Mouse (Mus musculus): Measurements from ENCODE around the gene Ankrd2. TPM values are rescaled to one million over a fixed set of nuclear protein-coding genes. Genes with fewer than 3 reads are reported as not detected.

The Ankrd2 gene
- polyA plus RNA-seq, 1 experiment from 2014 or later = 0.11 TPM

DNA sequence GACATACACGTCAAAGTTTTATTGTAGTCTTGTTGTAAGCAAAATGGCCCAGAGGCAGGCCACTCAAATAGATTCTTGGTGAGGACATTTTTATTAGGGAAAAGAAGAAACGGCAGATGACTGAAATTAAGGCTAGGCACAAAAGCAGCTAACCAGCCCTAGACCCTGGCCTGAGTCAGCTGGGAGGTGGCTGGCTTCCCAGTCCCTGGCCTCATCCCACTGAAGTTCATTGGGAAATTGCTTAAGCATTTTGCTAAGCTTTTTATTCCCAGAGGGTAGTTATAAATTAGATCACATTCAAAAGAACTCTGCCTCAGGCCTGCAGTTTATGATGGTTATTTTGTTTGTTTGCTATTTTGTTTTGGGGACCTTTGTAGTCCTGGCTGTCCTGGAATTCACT, 20.1 kb downstream of the Ankrd2 start:
- Histone ChIP-seq H3K4me2 (ENCODE audit: low read length) (no peak overlapping the region), H3K9ac (ENCODE audit: low read depth, low read length) (no peak overlapping the region), H3K27ac (no peak overlapping the region), H3K4me1 (replicated peaks; ENCODE audit: insufficient read depth, low read length) (0 out of 2 replicates have a peak, but pooled peaks cover 9% of the 10 kb centered on the region), H3K4me3 (replicated peaks; ENCODE audit: low read depth, low read length) (no peak overlapping the region), H3K9me3 (replicated peaks; ENCODE audit: low read length) (no peaks in the 10 kb centered on the region), H3K36me3 (ENCODE audit: insufficient read depth, low read length) (no peaks in the 10 kb centered on the region), H3K27me3 (ENCODE audit: insufficient read depth, low read length) (no peaks in the 10 kb centered on the region)
- DNase-seq (ENCODE audit: low spot score) (peak; percentile 54), ATAC-seq (replicated peaks; ENCODE audit: low FRiP score, low read depth) (no peak)
- no peak for TF ChIP-seq CTCF (IDR thresholded peaks at IDR 0.05; ENCODE audit: low read depth)
- WGBS = 64% methylated on average over 2 of the region's 2 CpGs

DNA sequence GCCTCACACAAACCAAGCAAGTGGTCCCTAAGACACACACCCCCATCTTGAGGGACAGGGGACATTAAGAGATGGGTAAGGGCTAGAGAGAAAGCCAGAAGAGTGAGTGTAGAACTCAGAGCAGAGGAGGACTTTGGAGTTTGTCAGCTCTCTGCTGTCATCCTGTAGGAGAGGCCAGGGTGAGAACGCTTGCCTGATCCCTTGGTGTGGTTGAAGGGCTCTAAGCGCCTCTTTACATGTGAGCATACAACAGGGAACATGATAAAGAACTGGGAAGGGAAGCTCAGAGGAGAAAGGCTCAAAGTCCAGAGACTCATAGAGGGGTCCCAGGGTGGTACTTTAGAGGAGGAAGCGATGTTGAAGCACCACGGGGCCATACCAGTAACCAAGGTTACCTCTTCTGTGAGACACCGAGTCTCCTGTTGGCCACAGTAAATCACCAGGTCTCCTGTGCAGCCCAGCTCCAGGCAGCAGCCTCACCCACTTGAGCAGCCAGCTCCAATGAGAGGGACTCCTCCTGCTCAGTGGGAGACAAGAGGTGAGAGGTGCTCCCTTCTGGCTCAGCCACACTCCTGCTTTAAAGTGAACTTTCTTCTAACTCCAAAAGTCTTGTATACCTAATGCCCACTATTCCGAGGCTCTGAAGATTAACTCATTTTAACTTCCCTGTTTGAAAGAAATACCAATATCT, 21.1 kb downstream of the Ankrd2 start:
- Histone ChIP-seq H3K36me3 (ENCODE audit: insufficient read depth, low read length) (no peaks in the 10 kb centered on the region), H3K9ac (ENCODE audit: low read depth, low read length) (no peak overlapping the region), H3K27me3 (ENCODE audit: insufficient read depth, low read length) (no peaks in the 10 kb centered on the region), H3K9me3 (replicated peaks; ENCODE audit: low read length) (no peaks in the 10 kb centered on the region), H3K4me1 (replicated peaks; ENCODE audit: insufficient read depth, low read length) (0 out of 2 replicates have a peak, but pooled peaks cover 9% of the 10 kb centered on the region), H3K4me2 (ENCODE audit: low read length) (no peak overlapping the region), H3K4me3 (replicated peaks; ENCODE audit: low read depth, low read length) (no peak overlapping the region), H3K27ac (no peak overlapping the region)
- no peak for TF ChIP-seq CTCF (IDR thresholded peaks at IDR 0.05; ENCODE audit: low read depth)
- no peak for ATAC-seq (replicated peaks; ENCODE audit: low FRiP score, low read depth)
- 60% methylated on average over 6 of the region's 6 CpGs for WGBS
- DNase-seq (ENCODE audit: low spot score) = no peak

DNA sequence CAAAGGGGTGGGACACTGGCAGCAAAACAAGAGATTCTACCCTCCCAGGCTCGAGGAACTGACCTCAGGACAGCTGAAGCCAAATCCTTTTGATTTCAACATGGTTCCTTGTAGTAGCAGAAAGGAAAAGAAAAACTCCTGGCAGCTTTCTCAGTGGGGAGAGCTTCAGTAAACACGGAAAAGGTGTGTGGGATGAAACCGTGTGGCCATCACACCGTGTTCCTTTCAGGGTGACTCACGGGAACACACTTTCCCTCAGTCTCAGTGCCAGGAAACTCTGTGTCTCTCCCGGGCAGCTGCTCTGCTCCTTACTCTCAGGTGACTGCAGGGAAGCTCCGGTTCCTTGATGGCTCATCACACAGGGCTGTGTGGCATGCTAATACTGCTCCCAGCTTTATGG, 22.6 kb downstream of the Ankrd2 start:
- H3K4me3 ChIP-seq (replicated peaks; ENCODE audit: low read depth, low read length) = no peak overlapping the region
- H3K4me2 ChIP-seq (ENCODE audit: low read length) = no peak overlapping the region
- H3K27ac ChIP-seq = no peak overlapping the region
- no peak for ATAC-seq (replicated peaks; ENCODE audit: low FRiP score, low read depth)
- H3K4me1 ChIP-seq (replicated peaks; ENCODE audit: insufficient read depth, low read length) = 0 out of 2 replicates have a peak, but pooled peaks cover 5% of the 10 kb centered on the region
- no peaks in the 10 kb centered on the region for H3K27me3 ChIP-seq (ENCODE audit: insufficient read depth, low read length)
- no peak for DNase-seq (ENCODE audit: low spot score)
- no peaks in the 10 kb centered on the region for H3K36me3 ChIP-seq (ENCODE audit: insufficient read depth, low read length)
- no peaks in the 10 kb centered on the region for H3K9me3 ChIP-seq (replicated peaks; ENCODE audit: low read length)
- TF ChIP-seq CTCF (IDR thresholded peaks at IDR 0.05; ENCODE audit: low read depth) = no peak
- H3K9ac ChIP-seq (ENCODE audit: low read depth, low read length) = no peak overlapping the region
- WGBS = 43% methylated on average over 7 of the region's 7 CpGs

DNA sequence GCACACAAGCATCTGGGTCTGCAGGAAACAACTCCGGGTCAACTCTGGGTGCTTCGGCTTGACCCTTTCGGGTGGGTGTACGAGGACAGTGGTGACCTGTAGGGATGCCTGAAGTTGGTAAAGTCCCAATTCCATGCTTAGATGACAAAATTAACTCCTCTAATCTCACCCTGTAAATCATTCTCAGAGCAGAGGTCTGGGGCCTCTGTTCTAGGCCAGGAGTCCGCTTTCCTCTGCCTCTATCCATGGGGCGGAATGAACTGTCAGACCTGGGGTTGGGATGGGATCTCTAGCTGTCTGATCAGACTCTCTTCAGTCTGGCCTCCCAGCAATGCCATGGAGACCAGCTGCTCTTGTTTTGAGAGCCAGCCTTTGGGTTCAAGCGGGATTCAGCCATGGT, 25.6 kb downstream of the Ankrd2 start:
- ATAC-seq (replicated peaks; ENCODE audit: low FRiP score, low read depth) (peak; percentile 69; the same call in 1 of the 2 replicates), DNase-seq (ENCODE audit: low spot score) (no peak)
- 79% methylated on average over 7 of the region's 7 CpGs for whole genome bisulfite sequencing
- H3K9ac ChIP-seq (ENCODE audit: low read depth, low read length) = no peak overlapping the region
- TF ChIP-seq CTCF (IDR thresholded peaks at IDR 0.05; ENCODE audit: low read depth) = no peak
- H3K27ac ChIP-seq = no peak overlapping the region
- H3K4me3 ChIP-seq (replicated peaks; ENCODE audit: low read depth, low read length) = no peak overlapping the region
- H3K9me3 ChIP-seq (replicated peaks; ENCODE audit: low read length) = no peaks in the 10 kb centered on the region
- H3K27me3 ChIP-seq (ENCODE audit: insufficient read depth, low read length) = no peaks in the 10 kb centered on the region
- no peak overlapping the region for H3K4me2 ChIP-seq (ENCODE audit: low read length)
- H3K4me1 ChIP-seq (replicated peaks; ENCODE audit: insufficient read depth, low read length) = no peaks in the 10 kb centered on the region
- H3K36me3 ChIP-seq (ENCODE audit: insufficient read depth, low read length) = no peaks in the 10 kb centered on the region

DNA sequence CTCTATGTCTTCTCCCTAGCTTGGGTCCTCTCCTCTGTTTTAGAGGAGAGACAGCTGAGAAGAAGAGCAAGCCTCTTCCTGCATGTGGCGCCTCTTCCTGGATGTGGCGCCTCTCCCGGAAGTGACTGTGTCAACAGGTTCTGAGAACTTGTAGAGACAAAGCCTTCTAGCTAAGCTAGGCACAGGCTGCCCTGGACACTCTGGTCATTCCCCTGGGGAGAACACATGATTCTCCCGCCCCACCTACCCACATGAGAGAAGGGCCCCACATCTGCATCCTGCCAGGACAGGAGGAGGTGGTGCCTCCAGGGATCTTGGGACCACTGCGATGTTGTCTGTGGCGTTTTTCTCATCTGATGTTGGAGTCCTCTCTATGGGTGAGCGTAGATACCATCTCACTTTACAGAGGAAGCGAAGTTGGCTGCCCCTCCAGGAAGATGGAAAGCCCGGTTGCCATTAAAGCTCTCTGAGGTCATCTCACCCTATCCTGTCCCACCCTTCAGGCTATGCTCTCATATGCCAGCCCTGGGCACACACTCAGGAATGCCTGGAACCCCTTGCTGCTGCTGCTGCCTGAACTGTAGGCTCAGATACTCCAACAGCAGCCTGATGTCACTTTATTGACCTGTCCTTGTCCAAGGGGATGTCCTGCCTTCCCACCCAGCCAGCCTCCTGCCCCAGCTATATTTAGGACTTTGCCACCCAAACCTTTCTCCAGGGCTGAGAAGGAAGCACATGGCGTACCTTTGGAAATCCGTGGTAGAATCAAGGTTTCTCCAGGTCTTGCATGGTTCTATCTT, 32.8 kb downstream of the Ankrd2 start:
- WGBS = 75% methylated on average over 11 of the region's 11 CpGs
- Histone ChIP-seq H3K9ac (ENCODE audit: low read depth, low read length) (no peak overlapping the region), H3K4me3 (replicated peaks; ENCODE audit: low read depth, low read length) (no peak overlapping the region), H3K4me2 (ENCODE audit: low read length) (no peak overlapping the region), H3K36me3 (ENCODE audit: insufficient read depth, low read length) (no peaks in the 10 kb centered on the region), H3K27me3 (ENCODE audit: insufficient read depth, low read length) (no peaks in the 10 kb centered on the region), H3K27ac (0 out of 2 replicates have a peak overlapping the region, but pooled peaks have one; percentile 6), H3K9me3 (replicated peaks; ENCODE audit: low read length) (no peaks in the 10 kb centered on the region), H3K4me1 (replicated peaks; ENCODE audit: insufficient read depth, low read length) (0 out of 2 replicates have a peak, but pooled peaks cover 3% of the 10 kb centered on the region)
- DNase-seq (ENCODE audit: low spot score) (no peak), ATAC-seq (replicated peaks; ENCODE audit: low FRiP score, low read depth) (no peak)
- no peak for TF ChIP-seq CTCF (IDR thresholded peaks at IDR 0.05; ENCODE audit: low read depth)

DNA sequence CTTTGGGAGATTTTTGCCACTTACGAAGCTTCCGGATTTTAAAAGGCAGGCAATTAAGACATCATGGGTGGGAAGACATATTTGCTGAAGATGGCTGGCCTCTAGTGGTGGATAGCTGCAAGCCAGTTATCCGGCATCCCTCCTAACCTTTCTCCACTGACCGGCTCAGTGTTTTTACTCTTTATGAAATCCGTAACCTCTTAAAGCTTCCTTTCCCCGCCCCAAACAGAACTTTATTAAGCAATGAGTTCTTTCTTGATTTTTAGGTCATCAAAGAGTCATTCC, 33.4 kb downstream of the Ankrd2 start:
- H3K9me3 ChIP-seq (replicated peaks; ENCODE audit: low read length) = no peaks in the 10 kb centered on the region
- H3K36me3 ChIP-seq (ENCODE audit: insufficient read depth, low read length) = no peaks in the 10 kb centered on the region
- no peak for ATAC-seq (replicated peaks; ENCODE audit: low FRiP score, low read depth)
- H3K9ac ChIP-seq (ENCODE audit: low read depth, low read length) = no peak overlapping the region
- no peak overlapping the region for H3K4me2 ChIP-seq (ENCODE audit: low read length)
- H3K27ac ChIP-seq = no peak overlapping the region
- 0 out of 2 replicates have a peak, but pooled peaks cover 3% of the 10 kb centered on the region for H3K4me1 ChIP-seq (replicated peaks; ENCODE audit: insufficient read depth, low read length)
- DNase-seq (ENCODE audit: low spot score) = peak; percentile 84
- TF ChIP-seq CTCF (IDR thresholded peaks at IDR 0.05; ENCODE audit: low read depth) = peak; percentile 80
- WGBS = 46% methylated on average over 6 of the region's 6 CpGs
- no peaks in the 10 kb centered on the region for H3K27me3 ChIP-seq (ENCODE audit: insufficient read depth, low read length)
- no peak overlapping the region for H3K4me3 ChIP-seq (replicated peaks; ENCODE audit: low read depth, low read length)
